Mouse (Mus musculus): ENCODE data around the gene Dact3. TPM values are rescaled to one million over a fixed set of nuclear protein-coding genes. Genes with fewer than 3 reads are reported as not detected.

The Dact3 gene
- polyA plus RNA-seq, 1 experiment from 2014 or later: 7.6 TPM

GRCm38 (mm10) chr7:16847507-16847906 lies 27.6 kb upstream of the Dact3 start:
- 87% methylated on average over 19 of the region's 19 CpGs for WGBS
- Histone ChIP-seq H3K9me3 (ENCODE audit: control insufficient read depth, low read length) (no peaks in the 10 kb centered on the region), H3K36me3 (ENCODE audit: control insufficient read depth, insufficient read depth, low read length) (no peaks in the 10 kb centered on the region), H3K27me3 (ENCODE audit: control insufficient read depth, insufficient read depth, low read length) (no peaks in the 10 kb centered on the region), H3K9ac (ENCODE audit: low read depth, low read length) (no peak overlapping the region), H3K27ac (ENCODE audit: low read depth, low read length) (no peak overlapping the region), H3K4me3 (ENCODE audit: low read depth, low read length) (no peak overlapping the region), H3K4me2 (replicated peaks; ENCODE audit: low read depth, low read length) (no peak overlapping the region), H3K4me1 (replicated peaks; ENCODE audit: control insufficient read depth, insufficient read depth, low read length) (peaks cover 2% of the 10 kb centered on the region; the same call in 1 of the 2 replicates)
- DNase-seq (ENCODE audit: low spot score) (no peak), ATAC-seq (ENCODE audit: low FRiP score) (no peak)

- 36% methylated on average over 17 of the region's 17 CpGs for WGBS
- H3K36me3 ChIP-seq (ENCODE audit: control insufficient read depth, insufficient read depth, low read length): no peaks in the 10 kb centered on the region
- no peaks in the 10 kb centered on the region for H3K27me3 ChIP-seq (ENCODE audit: control insufficient read depth, insufficient read depth, low read length)
- H3K4me1 ChIP-seq (replicated peaks; ENCODE audit: control insufficient read depth, insufficient read depth, low read length): peaks cover 2% of the 10 kb centered on the region; the same call in 1 of the 2 replicates
- H3K9me3 ChIP-seq (ENCODE audit: control insufficient read depth, low read length): no peaks in the 10 kb centered on the region
- ATAC-seq (ENCODE audit: low FRiP score) (no peak), DNase-seq (ENCODE audit: low spot score) (peak; percentile 79)
- H3K4me2 ChIP-seq (replicated peaks; ENCODE audit: low read depth, low read length): no peak overlapping the region
- H3K9ac ChIP-seq (ENCODE audit: low read depth, low read length): no peak overlapping the region
- H3K4me3 ChIP-seq (ENCODE audit: low read depth, low read length): no peak overlapping the region
- H3K27ac ChIP-seq (ENCODE audit: low read depth, low read length): no peak overlapping the region
Measured at GRCm38 (mm10) chr7:16848579-16848978, 26.5 kb upstream of the Dact3 start.

GRCm38 (mm10) chr7:16851636-16852035 lies 23.5 kb upstream of the Dact3 start:
- Histone ChIP-seq H3K36me3 (ENCODE audit: control insufficient read depth, insufficient read depth, low read length) (0 out of 2 replicates have a peak, but pooled peaks cover 4% of the 10 kb centered on the region), H3K4me1 (replicated peaks; ENCODE audit: control insufficient read depth, insufficient read depth, low read length) (no peaks in the 10 kb centered on the region), H3K4me3 (ENCODE audit: low read depth, low read length) (no peak overlapping the region), H3K27ac (ENCODE audit: low read depth, low read length) (no peak overlapping the region), H3K4me2 (replicated peaks; ENCODE audit: low read depth, low read length) (no peak overlapping the region), H3K9me3 (ENCODE audit: control insufficient read depth, low read length) (no peaks in the 10 kb centered on the region), H3K27me3 (ENCODE audit: control insufficient read depth, insufficient read depth, low read length) (no peaks in the 10 kb centered on the region), H3K9ac (ENCODE audit: low read depth, low read length) (no peak overlapping the region)
- ATAC-seq (ENCODE audit: low FRiP score) (no peak), DNase-seq (ENCODE audit: low spot score) (no peak)
- 93% methylated on average over 4 of the region's 4 CpGs for whole genome bisulfite sequencing

GRCm38 (mm10) chr7:16853302-16853831 lies 21.8 kb upstream of the Dact3 start:
- Histone ChIP-seq H3K4me2 (replicated peaks; ENCODE audit: low read depth, low read length) (no peak overlapping the region), H3K9ac (ENCODE audit: low read depth, low read length) (no peak overlapping the region), H3K27me3 (ENCODE audit: control insufficient read depth, insufficient read depth, low read length) (no peaks in the 10 kb centered on the region), H3K4me1 (replicated peaks; ENCODE audit: control insufficient read depth, insufficient read depth, low read length) (no peaks in the 10 kb centered on the region), H3K9me3 (ENCODE audit: control insufficient read depth, low read length) (no peaks in the 10 kb centered on the region), H3K27ac (ENCODE audit: low read depth, low read length) (no peak overlapping the region), H3K4me3 (ENCODE audit: low read depth, low read length) (no peak overlapping the region), H3K36me3 (ENCODE audit: control insufficient read depth, insufficient read depth, low read length) (0 out of 2 replicates have a peak, but pooled peaks cover 7% of the 10 kb centered on the region)
- DNase-seq (ENCODE audit: low spot score): no peak
- ATAC-seq (ENCODE audit: low FRiP score): no peak
- WGBS: 93% methylated on average over 14 of the region's 14 CpGs

GRCm38 (mm10) chr7:16858336-16858735 lies 16.8 kb upstream of the Dact3 start:
- ATAC-seq (ENCODE audit: low FRiP score) (no peak), DNase-seq (ENCODE audit: low spot score) (peak; percentile 53)
- 0 out of 2 replicates have a peak, but pooled peaks cover 7% of the 10 kb centered on the region for H3K36me3 ChIP-seq (ENCODE audit: control insufficient read depth, insufficient read depth, low read length)
- H3K9me3 ChIP-seq (ENCODE audit: control insufficient read depth, low read length): no peaks in the 10 kb centered on the region
- 24% methylated on average over 17 of the region's 17 CpGs for WGBS
- H3K4me1 ChIP-seq (replicated peaks; ENCODE audit: control insufficient read depth, insufficient read depth, low read length): no peaks in the 10 kb centered on the region
- H3K27ac ChIP-seq (ENCODE audit: low read depth, low read length): no peak overlapping the region
- H3K4me2 ChIP-seq (replicated peaks; ENCODE audit: low read depth, low read length): no peak overlapping the region
- H3K27me3 ChIP-seq (ENCODE audit: control insufficient read depth, insufficient read depth, low read length): no peaks in the 10 kb centered on the region
- no peak overlapping the region for H3K9ac ChIP-seq (ENCODE audit: low read depth, low read length)
- H3K4me3 ChIP-seq (ENCODE audit: low read depth, low read length): no peak overlapping the region

- no peak overlapping the region for H3K27ac ChIP-seq (ENCODE audit: low read depth, low read length)
- ATAC-seq (ENCODE audit: low FRiP score) (no peak), DNase-seq (ENCODE audit: low spot score) (peak; percentile 78)
- no peak overlapping the region for H3K4me2 ChIP-seq (replicated peaks; ENCODE audit: low read depth, low read length)
- no peak overlapping the region for H3K4me3 ChIP-seq (ENCODE audit: low read depth, low read length)
- 34% methylated on average over 5 of the region's 5 CpGs for WGBS
- H3K36me3 ChIP-seq (ENCODE audit: control insufficient read depth, insufficient read depth, low read length): peaks cover 7% of the 10 kb centered on the region; the same call in 1 of the 2 replicates
- H3K4me1 ChIP-seq (replicated peaks; ENCODE audit: control insufficient read depth, insufficient read depth, low read length): no peaks in the 10 kb centered on the region
- H3K9ac ChIP-seq (ENCODE audit: low read depth, low read length): no peak overlapping the region
- H3K9me3 ChIP-seq (ENCODE audit: control insufficient read depth, low read length): no peaks in the 10 kb centered on the region
- no peaks in the 10 kb centered on the region for H3K27me3 ChIP-seq (ENCODE audit: control insufficient read depth, insufficient read depth, low read length)
Measured at GRCm38 (mm10) chr7:16859902-16860651, 15.0 kb upstream of the Dact3 start.

DNA sequence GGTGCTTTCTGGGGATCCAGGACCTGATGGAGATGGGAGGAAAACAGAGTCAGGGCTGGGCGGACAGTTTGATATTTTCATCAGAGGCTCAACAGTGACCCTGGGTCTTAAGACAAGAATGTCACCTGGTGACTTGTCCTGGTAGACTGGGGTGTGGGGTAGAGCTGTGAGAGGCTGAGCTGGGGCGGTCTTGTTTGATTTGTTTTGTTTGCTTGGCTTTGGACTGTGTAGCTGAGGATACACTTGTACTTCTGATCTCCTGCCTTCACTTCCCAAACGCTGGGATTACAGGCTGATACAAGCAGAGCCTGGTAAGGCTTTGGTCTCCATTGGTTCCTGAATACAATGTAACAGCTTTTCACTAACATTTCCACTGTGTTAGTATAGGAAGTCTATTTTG lies 7.6 kb upstream of the Dact3 start:
- no peak overlapping the region for H3K4me3 ChIP-seq (ENCODE audit: low read depth, low read length)
- no peak overlapping the region for H3K9ac ChIP-seq (ENCODE audit: low read depth, low read length)
- DNase-seq (ENCODE audit: low spot score) (no peak), ATAC-seq (ENCODE audit: low FRiP score) (no peak)
- H3K9me3 ChIP-seq (ENCODE audit: control insufficient read depth, low read length): no peaks in the 10 kb centered on the region
- H3K27ac ChIP-seq (ENCODE audit: low read depth, low read length): no peak overlapping the region
- no peaks in the 10 kb centered on the region for H3K4me1 ChIP-seq (replicated peaks; ENCODE audit: control insufficient read depth, insufficient read depth, low read length)
- H3K36me3 ChIP-seq (ENCODE audit: control insufficient read depth, insufficient read depth, low read length): peaks cover 7% of the 10 kb centered on the region; the same call in 1 of the 2 replicates
- no peak overlapping the region for H3K4me2 ChIP-seq (replicated peaks; ENCODE audit: low read depth, low read length)
- 88% methylated on average over 3 of the region's 3 CpGs for WGBS
- no peaks in the 10 kb centered on the region for H3K27me3 ChIP-seq (ENCODE audit: control insufficient read depth, insufficient read depth, low read length)

GRCm38 (mm10) chr7:16869497-16869896 lies 5.6 kb upstream of the Dact3 start:
- Histone ChIP-seq H3K4me3 (ENCODE audit: low read depth, low read length) (no peak overlapping the region), H3K36me3 (ENCODE audit: control insufficient read depth, insufficient read depth, low read length) (peaks cover 5% of the 10 kb centered on the region; the same call in 1 of the 2 replicates), H3K27me3 (ENCODE audit: control insufficient read depth, insufficient read depth, low read length) (no peaks in the 10 kb centered on the region), H3K27ac (ENCODE audit: low read depth, low read length) (peak overlapping the region; percentile 17; the same call in 1 of the 2 replicates), H3K4me2 (replicated peaks; ENCODE audit: low read depth, low read length) (peak overlapping the region; percentile 21; the same call in 1 of the 2 replicates), H3K4me1 (replicated peaks; ENCODE audit: control insufficient read depth, insufficient read depth, low read length) (no peaks in the 10 kb centered on the region), H3K9me3 (ENCODE audit: control insufficient read depth, low read length) (no peaks in the 10 kb centered on the region), H3K9ac (ENCODE audit: low read depth, low read length) (no peak overlapping the region)
- peak; percentile 77 for DNase-seq (ENCODE audit: low spot score)
- peak; percentile 91 for ATAC-seq (ENCODE audit: low FRiP score)
- 12% methylated on average over 16 of the region's 16 CpGs for WGBS

DNA sequence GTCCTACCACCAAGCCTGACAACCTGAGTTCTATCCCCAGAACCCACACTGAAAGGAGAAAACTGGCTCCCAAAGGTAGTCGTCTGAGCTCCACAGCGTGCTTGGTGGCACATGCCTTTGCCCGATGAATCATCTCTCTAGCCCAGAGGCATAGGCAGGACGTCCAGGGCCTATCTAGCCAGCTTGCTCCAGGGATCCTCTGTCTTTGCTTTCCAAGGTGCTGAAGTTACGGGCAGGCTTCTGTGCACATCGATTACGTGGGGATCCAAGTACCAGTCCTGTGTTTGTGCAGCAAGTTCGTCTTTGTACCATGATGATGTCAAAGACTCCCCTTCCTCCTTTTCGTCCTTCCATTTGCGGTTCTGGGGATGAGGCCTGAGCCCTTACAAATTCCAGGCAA lies 3.5 kb upstream of the Dact3 start:
- no peak for ATAC-seq (ENCODE audit: low FRiP score)
- H3K4me2 ChIP-seq (replicated peaks; ENCODE audit: low read depth, low read length): no peak overlapping the region
- 79% methylated on average over 10 of the region's 10 CpGs for WGBS
- no peaks in the 10 kb centered on the region for H3K27me3 ChIP-seq (ENCODE audit: control insufficient read depth, insufficient read depth, low read length)
- H3K9ac ChIP-seq (ENCODE audit: low read depth, low read length): no peak overlapping the region
- 0 out of 2 replicates have a peak, but pooled peaks cover 2% of the 10 kb centered on the region for H3K36me3 ChIP-seq (ENCODE audit: control insufficient read depth, insufficient read depth, low read length)
- no peaks in the 10 kb centered on the region for H3K9me3 ChIP-seq (ENCODE audit: control insufficient read depth, low read length)
- H3K4me1 ChIP-seq (replicated peaks; ENCODE audit: control insufficient read depth, insufficient read depth, low read length): peaks cover 2% of the 10 kb centered on the region; the same call in 1 of the 2 replicates
- DNase-seq (ENCODE audit: low spot score): no peak
- H3K27ac ChIP-seq (ENCODE audit: low read depth, low read length): no peak overlapping the region
- no peak overlapping the region for H3K4me3 ChIP-seq (ENCODE audit: low read depth, low read length)

Measured in hindbrain, embryonic 11.5 days (tissue).